Mouse (Mus musculus) limb, embryonic 14.5 days (tissue): ENCODE results near the gene Klk1. TPM values are rescaled to one million over a fixed set of nuclear protein-coding genes. Genes with fewer than 3 reads are reported as not detected.

Source experiments
- ATAC-seq: fragments of 200-750 bp; cut with Nextera tagmentation; 2 replicates; pipeline ENCODE4 v1.8.0; 2017; ENCODE audit warnings: low read depth, moderate number of reproducible peaks, moderate TSS enrichment; ENCODE audit not compliant: low FRiP score
- DNase-seq: peaks from one replicate; pipeline ENCODE4 v3.0.0-alpha.2; 2015; ENCODE audit warnings: low spot score
- H3K27ac ChIP-seq: fragments of 300-500 bp; sonication (generic); replicated peaks from 2 replicates; pipeline ENCODE4 v1.5.1; 2014; ENCODE audit warnings: low read depth, mild to moderate bottlenecking, low read length, moderate library complexity, mixed read lengths
- H3K27me3 ChIP-seq: fragments of 300-500 bp; sonication (generic); 2 replicates; pipeline ENCODE4 v1.6.1; 2014; ENCODE audit warnings: low read length, mixed read lengths; ENCODE audit not compliant: control insufficient read depth, insufficient read depth
- H3K36me3 ChIP-seq: fragments of 300-500 bp; sonication (generic); 2 replicates; pipeline ENCODE4 v1.6.1; 2014; ENCODE audit warnings: mild to moderate bottlenecking, low read length, moderate library complexity, mixed read lengths; ENCODE audit not compliant: control insufficient read depth, insufficient read depth
- H3K4me1 ChIP-seq: fragments of 300-500 bp; sonication (generic); 2 replicates; pipeline ENCODE4 v1.6.1; 2014; ENCODE audit warnings: antibody characterized with exemption, low read length, mixed read lengths; ENCODE audit not compliant: control insufficient read depth, insufficient read depth
- H3K4me2 ChIP-seq: fragments of 300-500 bp; sonication (generic); replicated peaks from 2 replicates; pipeline ENCODE4 v1.6.1; 2014; ENCODE audit warnings: low read depth, mild to moderate bottlenecking, low read length, moderate library complexity; ENCODE audit not compliant: severe bottlenecking
- H3K4me3 ChIP-seq: fragments of 300-500 bp; sonication (generic); replicated peaks from 2 replicates; pipeline ENCODE4 v1.5.1; 2014; ENCODE audit warnings: low read length
- H3K9ac ChIP-seq: fragments of 300-500 bp; sonication (generic); 2 replicates; pipeline ENCODE4 v1.6.1; 2014; ENCODE audit warnings: mild to moderate bottlenecking, low read depth, low read length, moderate library complexity; ENCODE audit not compliant: severe bottlenecking
- H3K9me3 ChIP-seq: fragments of 300-500 bp; sonication (generic); 2 replicates; pipeline ENCODE4 v1.6.1; 2016; ENCODE audit warnings: low read length; ENCODE audit not compliant: control insufficient read depth
- POLR2A ChIP-seq: fragments of 200-500 bp; IDR thresholded peaks from 2 replicates; pipeline ENCODE4 v1.8.0; 2012; ENCODE audit warnings: inconsistent platforms, mild to moderate bottlenecking, moderate library complexity, borderline replicate concordance; ENCODE audit not compliant: insufficient read depth, insufficient read length; ENCODE audit errors: extremely low read depth
- WGBS: fragments of 180-500 bp; shearing (Covaris S2); extraction: QIAGEN DNeasy Blood & Tissue Kit; methylation state at CpG from one replicate; pipeline ENCODE4 v1.1.7; 2014; 5-methylcytosine and 5-hydroxymethylcytosine counted together
- polyA plus RNA-seq, 2 experiments: library from polyadenylated mRNA; depleted of rRNA in 1 of 2; stranded (reverse) in 1 of 2; unstranded in 1 of 2; fragments of >200 nt; fragmentation: Nextera tagmentation in 1 of 2; extraction: Ambion mirVana in 1 of 2; gene quantifications; 2 replicates each; pipeline versions ENCODE4 v1.2.1 to v1.2.3; 2012 to 2014

Klk1 gene
- polyA plus RNA-seq, 2 experiments: not detected

DNA sequence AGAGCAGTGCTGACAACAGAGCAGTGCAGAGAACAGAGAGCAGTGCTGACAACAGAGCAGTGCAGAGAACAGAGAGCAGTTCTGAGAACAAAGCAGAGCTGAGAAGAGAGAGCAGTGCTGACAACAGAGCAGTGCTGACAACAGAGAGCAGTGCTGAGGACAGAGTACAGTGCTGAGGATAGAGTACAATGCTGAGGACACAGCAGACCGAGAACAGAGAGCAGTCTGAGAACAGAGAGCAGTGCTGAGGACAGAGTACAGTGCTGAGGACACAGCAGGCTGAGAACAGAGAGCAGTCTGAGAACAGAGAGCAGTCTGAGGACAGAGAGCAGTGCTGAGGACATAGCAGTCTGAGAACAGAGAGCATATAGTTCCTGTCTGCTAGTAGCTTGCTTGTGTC, 15.6 kb downstream of the Klk1 start:
- no peaks in the 10 kb centered on the region for H3K36me3 ChIP-seq
- no peak overlapping the region for H3K27ac ChIP-seq
- 45% methylated on average over 1 of the region's 1 CpGs for WGBS
- ATAC-seq: no peak
- H3K4me1 ChIP-seq: peaks cover 6% of the 10 kb centered on the region; the same call in 1 of the 2 replicates
- H3K4me2 ChIP-seq: no peak overlapping the region
- H3K4me3 ChIP-seq: no peak overlapping the region
- H3K9me3 ChIP-seq: no peaks in the 10 kb centered on the region
- no peak overlapping the region for H3K9ac ChIP-seq
- H3K27me3 ChIP-seq: no peaks in the 10 kb centered on the region
- DNase-seq: no peak
- TF ChIP-seq POLR2A: no peak

DNA sequence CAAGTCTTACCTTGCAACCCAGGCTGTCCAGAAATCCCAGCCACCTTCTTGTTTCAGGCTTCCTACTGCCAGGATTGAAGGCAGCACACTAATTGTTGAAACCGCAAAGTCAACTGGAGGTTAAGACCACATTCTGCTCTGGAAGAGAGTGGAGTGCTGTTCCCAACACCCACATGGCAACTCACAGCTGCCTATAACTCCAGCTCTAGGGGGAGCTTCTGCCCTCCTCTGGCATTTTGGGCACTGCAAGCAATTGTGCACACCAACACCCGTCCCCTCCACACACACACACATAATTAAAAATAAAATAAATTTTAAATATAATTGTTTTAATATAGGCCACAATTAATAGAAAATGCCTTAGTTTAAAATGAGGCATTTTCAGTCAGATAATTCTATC, 16.0 kb downstream of the Klk1 start:
- ATAC-seq (no peak), DNase-seq (no peak)
- Histone ChIP-seq H3K9ac (no peak overlapping the region), H3K27me3 (no peaks in the 10 kb centered on the region), H3K4me1 (peaks cover 6% of the 10 kb centered on the region; the same call in 1 of the 2 replicates), H3K36me3 (no peaks in the 10 kb centered on the region), H3K9me3 (no peaks in the 10 kb centered on the region), H3K27ac (no peak overlapping the region), H3K4me2 (no peak overlapping the region), H3K4me3 (no peak overlapping the region)
- no peak for TF ChIP-seq POLR2A
- 49% methylated on average over 2 of the region's 2 CpGs for WGBS

DNA sequence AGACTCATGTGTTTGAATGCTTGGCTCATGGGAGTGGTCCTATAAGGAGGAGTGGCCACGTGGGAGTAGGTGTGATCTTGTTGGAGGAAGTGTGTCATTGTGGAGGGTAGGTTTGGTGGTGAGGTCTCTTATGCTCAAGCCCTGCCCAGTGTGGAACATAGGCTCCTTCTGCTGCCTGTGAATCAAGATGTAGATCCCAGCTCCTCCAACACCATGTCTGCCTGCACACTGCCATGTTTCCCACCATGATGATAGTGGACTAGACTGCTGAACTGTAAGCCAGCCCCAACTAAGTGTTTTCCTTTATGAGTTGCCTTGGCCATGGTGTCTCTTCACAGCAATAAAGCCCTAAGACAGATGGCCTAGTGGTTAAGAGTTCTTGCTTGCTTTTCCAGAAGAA, 18.9 kb downstream of the Klk1 start:
- DNase-seq (no peak), ATAC-seq (no peak)
- H3K4me2 ChIP-seq: no peak overlapping the region
- no peaks in the 10 kb centered on the region for H3K27me3 ChIP-seq
- no peaks in the 10 kb centered on the region for H3K9me3 ChIP-seq
- no peak overlapping the region for H3K4me3 ChIP-seq
- H3K9ac ChIP-seq: no peak overlapping the region
- no peak overlapping the region for H3K27ac ChIP-seq
- TF ChIP-seq POLR2A: no peak
- WGBS: 70% methylated on average over 1 of the region's 1 CpGs
- H3K36me3 ChIP-seq: peaks cover 12% of the 10 kb centered on the region
- peaks cover 11% of the 10 kb centered on the region; the same call in 1 of the 2 replicates for H3K4me1 ChIP-seq

DNA sequence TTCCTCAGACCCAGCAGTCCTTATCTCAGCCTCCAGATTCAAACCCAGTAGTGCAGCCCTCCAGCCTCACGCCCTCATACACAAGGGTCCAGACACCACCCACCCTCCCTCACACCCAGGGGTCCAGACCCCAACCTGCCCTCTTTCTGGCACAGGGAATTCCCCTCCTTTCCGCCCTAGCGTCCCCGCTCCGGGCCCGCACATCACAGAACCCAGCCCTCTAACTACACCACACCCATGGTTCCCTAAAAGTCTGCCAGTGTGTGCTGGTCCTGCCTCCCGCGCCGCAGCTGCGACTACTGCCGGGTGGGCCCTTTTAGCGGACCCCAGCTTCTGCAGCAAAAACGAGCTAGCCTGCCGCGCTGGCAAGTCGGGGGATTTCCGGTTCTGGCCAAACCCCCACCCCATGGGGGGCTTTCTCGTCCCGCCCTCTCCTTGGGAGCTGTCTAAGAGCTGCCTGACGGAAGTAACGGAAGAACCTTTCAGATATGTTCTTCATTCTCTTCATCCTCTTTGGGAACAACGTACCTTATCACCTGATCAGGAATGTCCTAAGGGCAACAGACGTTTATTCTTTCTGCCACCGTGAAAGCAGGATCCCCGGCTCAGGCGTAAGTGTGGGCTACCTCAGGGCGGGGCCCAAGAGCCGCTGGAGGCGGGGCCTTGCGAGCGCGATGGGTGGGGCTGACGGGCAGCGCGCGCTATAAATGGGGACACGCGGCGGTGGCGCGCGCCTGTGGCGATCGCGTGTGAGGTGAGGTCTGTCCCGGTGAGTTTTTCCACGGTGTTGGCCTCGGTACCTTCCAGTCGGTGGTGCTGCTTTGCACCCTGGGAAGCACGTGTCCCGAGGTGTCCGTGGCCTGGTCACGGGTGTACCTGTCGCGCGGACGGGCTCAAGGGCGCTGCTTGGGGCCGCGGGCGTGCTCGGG, 21.2 kb downstream of the Klk1 start, which contains the start of the genes 1700028J19Rik and 2410002F23Rik:
Gene 1700028J19Rik, minus strand, starts transcription at position 641 of the 929 bp plus-strand sequence.
Gene 2410002F23Rik, plus strand, starts transcription at position 668 of the 929 bp plus-strand sequence.
- Histone ChIP-seq H3K27me3 (no peaks in the 10 kb centered on the region), H3K4me3 (peak within 1 kb of the TSS; percentile 83), H3K27ac (peak within 1 kb of the TSS; percentile 96), H3K4me2 (peak within 1 kb of the TSS; percentile 73), H3K9me3 (no peaks in the 10 kb centered on the region), H3K4me1 (peaks cover 11% of the 10 kb centered on the region; the same call in 1 of the 2 replicates), H3K9ac (peak within 1 kb of the TSS; percentile 91), H3K36me3 (peaks cover 34% of the 10 kb centered on the region)
- ATAC-seq: peak; percentile 93
- WGBS: 3% methylated on average over 61 of the region's 62 CpGs
- peak; percentile 95 for DNase-seq
- TF ChIP-seq POLR2A: peak; percentile 99

DNA sequence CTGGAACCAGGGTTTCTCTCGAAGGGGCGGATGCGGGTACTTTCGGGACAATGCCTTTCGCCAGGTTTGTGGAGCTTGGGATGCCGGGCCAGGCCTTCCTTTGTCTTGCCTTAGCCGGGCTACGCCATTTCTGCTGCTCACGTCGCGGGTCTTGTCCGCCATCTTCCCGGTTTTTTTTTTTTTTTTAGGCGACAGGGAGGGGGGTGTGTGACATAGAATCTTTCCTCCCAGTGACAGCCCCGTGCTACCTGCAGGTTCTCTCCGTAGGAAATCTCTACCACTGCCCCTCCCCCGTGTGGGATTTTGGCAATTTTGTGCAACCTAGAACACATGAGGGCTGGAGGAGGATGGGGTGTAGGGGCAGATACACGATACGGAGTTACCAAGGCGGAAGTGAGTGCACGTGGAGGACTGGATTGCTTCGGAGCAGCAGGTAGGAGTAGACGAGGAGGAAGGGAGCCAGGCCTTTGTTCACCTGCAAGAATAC, 21.9 kb downstream of the Klk1 start:
- Histone ChIP-seq H3K9ac (peak overlapping the region; percentile 91), H3K4me2 (peak overlapping the region; percentile 73), H3K36me3 (peaks cover 37% of the 10 kb centered on the region), H3K9me3 (no peaks in the 10 kb centered on the region), H3K27me3 (no peaks in the 10 kb centered on the region), H3K4me1 (peaks cover 11% of the 10 kb centered on the region; the same call in 1 of the 2 replicates), H3K4me3 (peak overlapping the region; percentile 83), H3K27ac (peak overlapping the region; percentile 96)
- DNase-seq: peak; percentile 28
- ATAC-seq: peak; percentile 48
- no peak for TF ChIP-seq POLR2A
- WGBS: 0% methylated on average over 22 of the region's 23 CpGs
